Mouse (Mus musculus) forebrain, postnatal 0 days (tissue): ENCODE measurements around the gene Bhlhe41. TPM values are rescaled to one million over a fixed set of nuclear protein-coding genes. Genes with fewer than 3 reads are reported as not detected.

Experiments
- ATAC-seq: fragments of 200-750 bp; cut with Nextera tagmentation; 2 replicates; pipeline ENCODE4 v1.8.0; 2017; ENCODE audit warnings: mild to moderate bottlenecking, moderate library complexity
- DNase-seq: peaks from one replicate; pipeline ENCODE4 v3.0.0-alpha.2; 2015
- H3K27ac ChIP-seq: fragments of 300-500 bp; sonication (generic); 2 replicates; pipeline ENCODE4 v1.5.1; 2014; ENCODE audit warnings: low read depth, mild to moderate bottlenecking, antibody characterized with exemption, low read length, moderate library complexity, mixed read lengths
- H3K27me3 ChIP-seq: fragments of 300-500 bp; sonication (generic); 2 replicates; pipeline ENCODE4 v1.6.1; 2014; ENCODE audit warnings: mild to moderate bottlenecking, low read length, mixed read lengths; ENCODE audit not compliant: insufficient read depth
- H3K36me3 ChIP-seq: fragments of 300-500 bp; sonication (generic); 2 replicates; pipeline ENCODE4 v1.6.1; 2014; ENCODE audit warnings: mild to moderate bottlenecking, moderate library complexity; ENCODE audit not compliant: insufficient read depth
- H3K4me1 ChIP-seq: fragments of 300-500 bp; sonication (generic); 2 replicates; pipeline ENCODE4 v1.6.1; 2014; ENCODE audit warnings: antibody characterized with exemption; ENCODE audit not compliant: insufficient read depth
- H3K4me2 ChIP-seq: fragments of 300-500 bp; sonication (generic); 2 replicates; pipeline ENCODE4 v1.6.1; 2014; ENCODE audit warnings: low read depth, mild to moderate bottlenecking, moderate library complexity
- H3K4me3 ChIP-seq: fragments of 300-500 bp; sonication (generic); 2 replicates; pipeline ENCODE4 v1.5.1; 2014; ENCODE audit warnings: low read depth, low read length, mixed read lengths
- H3K9ac ChIP-seq: fragments of 300-500 bp; sonication (generic); 2 replicates; pipeline ENCODE4 v1.6.1; 2014; ENCODE audit warnings: mild to moderate bottlenecking
- H3K9me3 ChIP-seq: fragments of 300-500 bp; sonication (generic); 2 replicates; pipeline ENCODE4 v1.6.1; 2016; ENCODE audit warnings: low read length
- CTCF ChIP-seq: sonication (generic); IDR thresholded peaks from 2 replicates; pipeline ENCODE4 v1.5.1; 2016; ENCODE audit warnings: antibody characterized with exemption, control low read depth, low read depth
- WGBS: fragments of 180-500 bp; shearing (Covaris S2); extraction: QIAGEN DNeasy Blood & Tissue Kit; methylation state at CpG from one replicate; pipeline ENCODE4 v1.1.7; 2014; 5-methylcytosine and 5-hydroxymethylcytosine counted together
- polyA plus RNA-seq: library from polyadenylated mRNA; unstranded; fragments of >200 nt; fragmentation: Nextera tagmentation; extraction: Ambion mirVana; gene quantifications from 2 replicates; pipeline ENCODE4 v1.2.1, GENCODE M21; 2015
- total RNA-seq: library from RNA; depleted of rRNA; stranded (reverse); fragments of >200 nt; gene quantifications from 2 replicates; pipeline ENCODE4 v1.2.3, GENCODE M21; 2014

Gene Bhlhe41
- total and polyA plus RNA-seq, 2 experiments from 2014 or later, result 4.1 to 5.2 TPM

DNA sequence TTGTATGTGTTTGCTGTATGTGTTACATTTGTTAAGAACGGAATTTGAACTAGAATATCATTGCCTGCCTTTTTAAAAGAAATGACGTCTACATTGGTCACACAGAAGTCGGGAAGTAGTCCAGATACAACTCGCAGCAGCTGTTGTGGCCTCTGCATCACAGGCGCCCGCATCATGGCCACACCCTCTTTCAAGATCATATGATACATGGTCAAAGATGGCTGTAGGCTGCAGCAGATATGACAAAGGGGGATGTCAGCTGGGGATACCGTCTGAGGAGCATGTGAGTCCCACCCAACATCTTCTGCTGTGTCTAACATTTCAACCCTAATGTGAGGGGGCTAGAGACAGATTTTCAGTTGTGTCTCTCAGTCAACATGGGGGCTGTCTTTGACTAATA, 6.7 kb upstream of the Bhlhe41 start:
- Histone ChIP-seq H3K27ac (no peak overlapping the region), H3K9ac (no peak overlapping the region), H3K4me3 (no peak overlapping the region), H3K9me3 (no peaks in the 10 kb centered on the region), H3K4me2 (no peak overlapping the region), H3K36me3 (no peaks in the 10 kb centered on the region), H3K27me3 (peaks cover 6% of the 10 kb centered on the region; the same call in 1 of the 2 replicates), H3K4me1 (no peaks in the 10 kb centered on the region)
- 94% methylated on average over 7 of the region's 7 CpGs for WGBS
- no peak for DNase-seq
- no peak for TF ChIP-seq CTCF
- no peak for ATAC-seq

DNA sequence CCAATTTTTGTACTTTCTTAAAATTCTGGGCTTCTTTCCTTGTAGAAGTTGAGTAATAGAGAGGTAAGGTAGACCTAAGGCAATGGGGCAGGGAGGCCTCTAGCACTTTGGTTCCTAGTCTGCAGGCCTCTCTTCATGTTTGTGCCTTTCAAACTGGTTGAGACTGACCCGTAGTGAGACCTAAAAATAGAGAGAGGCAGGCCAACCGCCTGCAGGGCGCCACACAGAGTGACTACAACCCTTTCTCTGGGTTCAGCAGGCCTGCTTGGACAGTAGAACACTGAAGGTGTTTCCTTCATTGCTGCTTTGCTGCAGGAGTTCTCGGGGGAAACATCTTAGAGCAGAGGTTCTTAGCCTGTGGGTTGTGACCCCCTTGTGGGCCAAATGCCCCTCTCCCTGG, 5.6 kb upstream of the Bhlhe41 start:
- ATAC-seq (no peak), DNase-seq (no peak)
- no peak overlapping the region for H3K4me3 ChIP-seq
- H3K27me3 ChIP-seq, result peaks cover 6% of the 10 kb centered on the region; the same call in 1 of the 2 replicates
- H3K4me2 ChIP-seq, result no peak overlapping the region
- H3K4me1 ChIP-seq, result 0 out of 2 replicates have a peak, but pooled peaks cover 2% of the 10 kb centered on the region
- no peak overlapping the region for H3K9ac ChIP-seq
- TF ChIP-seq CTCF, result no peak
- WGBS, result 70% methylated on average over 4 of the region's 4 CpGs
- no peaks in the 10 kb centered on the region for H3K9me3 ChIP-seq
- H3K27ac ChIP-seq, result no peak overlapping the region
- no peaks in the 10 kb centered on the region for H3K36me3 ChIP-seq

DNA sequence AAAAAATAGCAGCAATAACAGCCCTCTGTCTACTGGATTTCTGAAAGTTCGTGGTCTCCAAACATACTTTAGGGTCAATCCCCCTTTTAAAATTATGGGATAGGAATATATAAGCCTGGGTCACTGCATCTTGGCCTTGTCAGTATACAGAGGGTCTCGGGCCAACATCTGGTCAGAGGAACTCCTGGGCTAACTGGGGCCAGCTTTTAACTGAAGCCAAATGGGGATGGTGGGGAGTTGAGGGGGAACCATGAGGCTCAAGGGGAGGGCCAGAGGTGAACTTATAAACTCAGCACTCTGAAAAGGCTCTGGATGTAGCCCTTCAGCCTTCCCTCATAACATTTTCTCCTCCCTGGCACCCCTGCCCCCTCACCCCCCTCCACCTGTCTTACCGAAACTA, 1.8 kb upstream of the Bhlhe41 start:
- no peak for DNase-seq
- Histone ChIP-seq H3K27ac (no peak overlapping the region), H3K4me1 (0 out of 2 replicates have a peak, but pooled peaks cover 10% of the 10 kb centered on the region), H3K4me2 (peak overlapping the region; percentile 99), H3K9me3 (no peaks in the 10 kb centered on the region), H3K27me3 (peaks cover 20% of the 10 kb centered on the region), H3K9ac (peak overlapping the region; percentile 51; the same call in 1 of the 2 replicates), H3K4me3 (peak overlapping the region; percentile 67), H3K36me3 (no peaks in the 10 kb centered on the region)
- ATAC-seq, result no peak
- TF ChIP-seq CTCF, result no peak
- 55% methylated on average over 3 of the region's 3 CpGs for WGBS

DNA sequence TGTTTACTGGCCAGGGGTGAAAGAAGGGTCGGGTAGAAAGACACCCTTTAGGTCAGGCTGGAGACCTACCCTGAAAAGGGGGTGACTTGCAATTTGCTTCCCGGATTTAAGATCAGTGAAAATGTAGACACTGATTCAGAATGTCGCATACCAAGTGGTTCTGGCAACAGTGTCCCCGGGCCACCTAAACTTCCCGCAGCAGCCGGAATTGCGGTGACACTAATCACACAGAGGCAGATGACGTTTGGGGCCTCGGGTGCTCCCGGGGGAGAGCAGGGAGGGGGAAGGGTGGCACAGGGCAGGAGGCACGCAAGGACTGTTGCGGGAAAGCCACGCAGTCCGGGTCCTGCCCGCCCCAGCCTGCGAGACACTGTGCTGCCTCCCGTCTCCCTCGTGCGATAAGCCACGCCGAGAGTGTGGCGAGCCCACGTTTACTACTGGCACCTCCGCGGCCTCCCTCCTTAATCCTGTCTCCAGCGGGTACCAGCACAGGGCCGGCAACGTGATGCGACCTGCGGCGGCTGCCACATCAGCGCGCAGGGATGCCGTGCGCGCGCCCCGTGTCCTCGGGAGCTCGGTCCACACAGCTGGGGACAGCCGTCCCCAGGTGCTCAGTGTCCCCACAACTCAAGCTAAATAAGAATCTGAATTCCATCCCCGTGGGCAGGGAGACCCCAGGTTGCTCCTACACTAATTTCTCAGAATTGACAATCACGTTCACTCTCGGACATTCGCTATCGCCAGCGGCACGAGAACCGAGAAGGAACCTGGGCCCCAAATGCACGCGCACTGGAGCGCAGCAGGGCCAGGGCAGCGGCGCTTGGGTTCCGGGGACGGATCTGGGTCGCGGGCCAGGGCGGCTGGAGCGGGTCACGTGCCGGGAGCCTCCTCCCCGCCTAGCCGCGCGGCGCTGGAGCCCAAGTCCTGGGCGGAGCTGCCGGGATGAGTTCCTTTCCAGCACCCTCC, 811 bp upstream of the Bhlhe41 start:
- no peak for TF ChIP-seq CTCF
- peak overlapping the region; percentile 60 for H3K27ac ChIP-seq
- DNase-seq, result peak; percentile 64
- ATAC-seq, result peak; percentile 67
- no peaks in the 10 kb centered on the region for H3K9me3 ChIP-seq
- 0 out of 2 replicates have a peak, but pooled peaks cover 10% of the 10 kb centered on the region for H3K4me1 ChIP-seq
- H3K27me3 ChIP-seq, result peaks cover 21% of the 10 kb centered on the region
- H3K9ac ChIP-seq, result peak overlapping the region; percentile 51
- H3K4me2 ChIP-seq, result peak overlapping the region; percentile 99
- 1% methylated on average over 69 of the region's 69 CpGs for WGBS
- no peaks in the 10 kb centered on the region for H3K36me3 ChIP-seq
- peak overlapping the region; percentile 67 for H3K4me3 ChIP-seq

DNA sequence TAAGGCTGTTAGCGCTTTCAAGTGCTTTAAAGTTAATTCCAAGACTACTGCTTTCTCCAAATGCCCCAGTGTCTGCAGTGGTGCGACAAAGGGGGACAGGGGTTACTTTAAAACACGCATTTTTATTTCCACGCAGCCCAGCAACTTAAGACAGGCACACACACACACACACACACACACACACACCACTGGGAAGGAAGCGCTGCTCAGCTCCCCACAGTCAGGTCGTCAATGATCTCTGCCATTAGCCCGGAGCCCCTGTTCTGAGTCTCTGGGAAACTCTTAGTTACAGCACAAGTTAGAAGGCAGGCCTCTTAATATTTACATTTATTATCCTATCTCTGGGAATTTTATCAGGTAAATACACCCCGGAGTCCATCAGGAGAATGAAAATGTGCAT, 1.2 kb downstream of the Bhlhe41 start:
- WGBS, result 2% methylated on average over 8 of the region's 8 CpGs
- Histone ChIP-seq H3K36me3 (no peaks in the 10 kb centered on the region), H3K27ac (0 out of 2 replicates have a peak overlapping the region, but pooled peaks have one; percentile 62), H3K9me3 (no peaks in the 10 kb centered on the region), H3K4me1 (0 out of 2 replicates have a peak, but pooled peaks cover 10% of the 10 kb centered on the region), H3K4me3 (peak overlapping the region; percentile 67), H3K9ac (peak overlapping the region; percentile 74; the same call in 1 of the 2 replicates), H3K27me3 (peaks cover 21% of the 10 kb centered on the region), H3K4me2 (peak overlapping the region; percentile 99)
- TF ChIP-seq CTCF, result no peak
- DNase-seq (no peak), ATAC-seq (no peak)

DNA sequence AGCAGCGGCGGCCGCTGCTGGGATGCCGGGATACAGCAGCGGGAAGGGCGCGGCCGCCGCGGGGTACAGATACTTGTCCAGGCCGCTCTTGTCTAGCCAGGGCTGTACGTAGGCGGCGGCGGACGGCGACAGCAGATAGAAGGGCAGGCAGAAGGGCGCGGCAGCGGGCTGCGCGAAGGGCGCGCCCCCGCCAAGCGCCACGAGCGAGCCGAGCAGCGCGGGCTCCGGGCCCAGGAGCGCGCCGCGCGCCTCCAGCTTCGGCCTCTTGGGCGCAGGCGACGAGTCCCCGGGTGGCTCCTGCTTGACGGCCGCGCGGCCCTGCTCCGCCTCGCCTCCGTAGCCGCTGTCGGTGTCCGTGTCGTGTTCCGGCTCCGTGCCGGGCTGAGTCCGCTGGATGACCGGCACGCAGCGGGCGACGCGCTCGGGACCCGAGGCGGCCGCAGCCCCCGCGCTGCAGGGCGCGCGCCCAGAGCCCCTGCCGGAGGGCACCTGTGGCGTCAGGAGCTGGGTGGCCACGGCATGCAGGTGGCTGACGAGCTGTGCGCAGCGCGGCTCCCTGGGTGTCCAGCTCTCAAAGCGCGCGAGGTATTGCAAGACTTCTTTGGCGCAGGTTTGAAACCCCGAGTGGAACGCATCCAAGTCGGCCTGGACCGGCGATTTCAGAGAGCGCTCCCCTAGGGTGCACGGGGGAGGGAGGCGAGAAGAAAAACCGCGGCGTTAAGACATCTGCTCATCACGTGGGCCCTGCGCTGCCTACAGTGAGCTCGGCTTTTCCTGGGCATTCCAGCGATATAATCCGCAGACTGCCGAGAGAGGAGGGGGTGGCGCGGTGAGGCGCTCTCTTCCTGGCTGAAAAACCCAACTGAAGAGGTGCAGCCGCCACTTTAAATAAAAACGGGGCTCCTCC, 2.0 kb downstream of the Bhlhe41 start:
- TF ChIP-seq CTCF, result 0 out of 2 replicates have a peak, but pooled peaks have one; percentile 0
- Histone ChIP-seq H3K9ac (peak overlapping the region; percentile 74), H3K9me3 (no peaks in the 10 kb centered on the region), H3K4me3 (peak overlapping the region; percentile 67), H3K36me3 (no peaks in the 10 kb centered on the region), H3K4me1 (0 out of 2 replicates have a peak, but pooled peaks cover 10% of the 10 kb centered on the region), H3K27me3 (peaks cover 21% of the 10 kb centered on the region), H3K27ac (peak overlapping the region; percentile 62), H3K4me2 (peak overlapping the region; percentile 99)
- WGBS, result under 1% methylated on average over 100 of the region's 105 CpGs
- peak; percentile 75 for ATAC-seq
- peak; percentile 80 for DNase-seq
